Mouse (Mus musculus) forebrain, embryonic 15.5 days (tissue): ENCODE measurements around the gene Tmem128. TPM values are rescaled to one million over a fixed set of nuclear protein-coding genes. Genes with fewer than 3 reads are reported as not detected.

Experiments used
- ATAC-seq: fragments of 200-750 bp; cut with Nextera tagmentation; replicated peaks from 2 replicates; pipeline ENCODE4 v1.8.0; 2017; ENCODE audit warnings: mild to moderate bottlenecking, moderate TSS enrichment, moderate library complexity
- H3K27ac ChIP-seq: fragments of 300-500 bp; sonication (generic); replicated peaks from 2 replicates; pipeline ENCODE4 v1.5.1; 2015; ENCODE audit warnings: mild to moderate bottlenecking, inconsistent platforms
- H3K27me3 ChIP-seq: fragments of 300-500 bp; sonication (generic); 2 replicates; pipeline ENCODE4 v1.6.1; 2015; ENCODE audit warnings: inconsistent platforms
- H3K36me3 ChIP-seq: fragments of 300-500 bp; sonication (generic); 2 replicates; pipeline ENCODE4 v1.6.1; 2015; ENCODE audit warnings: mild to moderate bottlenecking, inconsistent platforms
- H3K4me1 ChIP-seq: fragments of 300-500 bp; sonication (generic); 2 replicates; pipeline ENCODE4 v1.6.1; 2015; ENCODE audit warnings: inconsistent platforms
- H3K4me2 ChIP-seq: fragments of 300-500 bp; sonication (generic); replicated peaks from 2 replicates; pipeline ENCODE4 v1.6.1; 2015; ENCODE audit warnings: mild to moderate bottlenecking, inconsistent platforms
- H3K4me3 ChIP-seq: fragments of 300-500 bp; sonication (generic); 2 replicates; pipeline ENCODE4 v1.5.1; 2015; ENCODE audit warnings: mild to moderate bottlenecking, inconsistent platforms
- H3K9ac ChIP-seq: fragments of 300-500 bp; sonication (generic); replicated peaks from 2 replicates; pipeline ENCODE4 v1.6.1; 2015; ENCODE audit warnings: mild to moderate bottlenecking, inconsistent platforms
- H3K9me3 ChIP-seq: fragments of 300-500 bp; sonication (generic); 2 replicates; pipeline ENCODE4 v1.6.1; 2016; ENCODE audit warnings: inconsistent platforms
- WGBS: fragments of 180-500 bp; shearing (Covaris S2); methylation state at CpG from one replicate; pipeline ENCODE4 v1.1.7; 2015; ENCODE audit warnings: mixed read lengths; 5-methylcytosine and 5-hydroxymethylcytosine counted together
- polyA plus RNA-seq: library from polyadenylated mRNA; unstranded; fragments of >200 nt; fragmentation: Nextera tagmentation; extraction: Ambion mirVana; gene quantifications from 2 replicates; pipeline ENCODE4 v1.2.1, GENCODE M21; 2015

Gene Tmem128
- polyA plus RNA-seq, 1 experiment from 2014 or later = 95.0 TPM

DNA sequence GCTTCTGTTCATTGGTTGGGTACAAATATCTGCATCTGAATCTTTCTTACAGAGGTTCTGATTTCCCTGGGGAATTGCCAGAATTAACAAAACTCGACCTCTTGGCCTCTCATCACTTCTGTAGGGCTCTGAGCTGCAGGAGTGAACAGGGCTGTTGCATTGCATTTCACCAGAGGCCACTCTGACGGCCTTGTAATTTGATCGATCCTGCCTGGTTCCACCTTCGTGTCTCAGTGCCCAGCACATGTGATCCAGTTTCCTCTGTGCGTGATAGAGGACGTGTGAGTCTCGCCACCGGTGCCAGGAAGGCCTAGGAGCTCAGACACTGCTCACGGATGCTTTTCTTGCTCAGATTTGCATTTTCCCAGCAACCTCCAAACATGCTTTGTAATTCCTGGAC, 25.7 kb downstream of the Tmem128 start:
- Histone ChIP-seq H3K9me3 (no peaks in the 10 kb centered on the region), H3K4me2 (no peak overlapping the region)
- WGBS = 81% methylated on average over 9 of the region's 9 CpGs

GRCm38 (mm10) chr5:38288476-38288875, 28.5 kb downstream of the Tmem128 start:
- no peaks in the 10 kb centered on the region for H3K9me3 ChIP-seq
- no peaks in the 10 kb centered on the region for H3K4me1 ChIP-seq
- no peak overlapping the region for H3K9ac ChIP-seq
- ATAC-seq = no peak
- H3K4me2 ChIP-seq = no peak overlapping the region
- no peak overlapping the region for H3K27ac ChIP-seq
- H3K36me3 ChIP-seq = no peaks in the 10 kb centered on the region
- WGBS = 94% methylated on average over 3 of the region's 3 CpGs
- no peak overlapping the region for H3K4me3 ChIP-seq
- no peaks in the 10 kb centered on the region for H3K27me3 ChIP-seq

More for the DNA sequence above, 25.7 kb downstream of the Tmem128 start:
- no peak for ATAC-seq
- Histone ChIP-seq H3K27ac (no peak overlapping the region), H3K4me1 (no peaks in the 10 kb centered on the region), H3K27me3 (0 out of 2 replicates have a peak, but pooled peaks cover under 1% of the 10 kb centered on the region), H3K36me3 (no peaks in the 10 kb centered on the region), H3K4me3 (no peak overlapping the region), H3K9ac (no peak overlapping the region)

DNA sequence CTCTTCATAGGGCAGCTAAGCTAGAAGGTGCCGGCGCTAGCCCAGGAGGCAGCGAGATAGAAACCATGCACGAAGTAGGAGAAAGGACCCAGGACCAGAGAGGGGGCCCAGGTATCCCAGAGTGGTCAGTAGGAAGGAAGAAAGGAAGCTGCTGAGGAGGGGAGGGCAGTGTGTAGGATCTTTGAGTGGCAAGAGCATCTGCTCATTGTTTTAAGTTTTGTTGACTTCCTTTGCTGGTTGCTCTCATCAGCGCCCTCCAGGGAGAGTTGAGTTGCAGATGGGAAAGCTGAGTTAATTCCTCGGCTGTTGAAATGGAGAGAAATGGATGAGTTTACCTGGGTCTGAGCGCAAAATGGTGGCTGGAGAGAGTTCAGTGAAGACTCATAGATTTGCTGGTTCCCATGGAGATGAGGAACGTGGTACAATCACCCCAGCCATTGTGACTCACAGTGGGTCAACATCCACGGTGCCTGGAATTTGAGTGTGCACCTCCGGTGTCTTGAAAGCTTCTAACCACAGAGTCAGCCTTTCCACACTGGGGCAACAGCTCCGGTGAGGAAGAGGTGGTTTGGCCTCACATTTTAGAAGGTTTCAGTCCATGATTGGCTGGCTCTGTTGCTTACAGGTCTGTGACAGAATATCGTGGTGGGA, 41.9 kb downstream of the Tmem128 start:
- no peak for ATAC-seq
- Histone ChIP-seq H3K27ac (no peak overlapping the region), H3K36me3 (no peaks in the 10 kb centered on the region), H3K9me3 (no peaks in the 10 kb centered on the region), H3K4me3 (no peak overlapping the region), H3K4me1 (no peaks in the 10 kb centered on the region), H3K9ac (no peak overlapping the region), H3K4me2 (no peak overlapping the region), H3K27me3 (no peaks in the 10 kb centered on the region; the same call in 1 of the 2 replicates)
- 88% methylated on average over 12 of the region's 12 CpGs for WGBS

- no peak for ATAC-seq
- H3K27ac ChIP-seq = no peak overlapping the region
- H3K4me1 ChIP-seq = no peaks in the 10 kb centered on the region
- H3K9ac ChIP-seq = no peak overlapping the region
- H3K4me2 ChIP-seq = no peak overlapping the region
- H3K9me3 ChIP-seq = no peaks in the 10 kb centered on the region
- H3K4me3 ChIP-seq = no peak overlapping the region
- WGBS = 26% methylated on average over 12 of the region's 12 CpGs
- H3K36me3 ChIP-seq = no peaks in the 10 kb centered on the region
- H3K27me3 ChIP-seq = no peaks in the 10 kb centered on the region; the same call in 1 of the 2 replicates
These were observed 42.7 kb downstream of the Tmem128 start for GRCm38 (mm10) chr5:38302651-38303050.

DNA sequence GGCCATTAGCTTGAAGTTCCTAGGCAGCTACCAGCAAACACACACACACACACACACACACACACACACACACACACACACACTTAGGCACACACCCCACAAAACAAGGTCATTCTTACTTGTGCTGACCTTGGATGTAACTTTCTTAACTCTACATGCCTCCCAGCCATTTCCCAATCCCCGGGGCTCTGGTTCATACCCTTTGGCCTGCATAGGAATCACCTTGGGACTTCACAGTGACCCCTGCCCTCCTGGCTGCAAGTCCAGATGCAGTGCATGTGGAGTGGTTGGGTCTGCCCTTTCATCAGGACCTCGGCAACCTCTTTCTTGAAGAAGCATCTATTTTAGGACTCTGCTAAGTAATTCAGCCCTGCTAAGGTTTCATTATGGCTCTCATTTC, 45.3 kb downstream of the Tmem128 start:
- no peak overlapping the region for H3K4me3 ChIP-seq
- no peak overlapping the region for H3K9ac ChIP-seq
- no peak overlapping the region for H3K27ac ChIP-seq
- H3K4me1 ChIP-seq = no peaks in the 10 kb centered on the region
- ATAC-seq = no peak
- WGBS = 97% methylated on average over 2 of the region's 2 CpGs
- no peak overlapping the region for H3K4me2 ChIP-seq
- H3K27me3 ChIP-seq = peaks cover 8% of the 10 kb centered on the region; the same call in 1 of the 2 replicates
- no peaks in the 10 kb centered on the region for H3K9me3 ChIP-seq
- H3K36me3 ChIP-seq = no peaks in the 10 kb centered on the region

DNA sequence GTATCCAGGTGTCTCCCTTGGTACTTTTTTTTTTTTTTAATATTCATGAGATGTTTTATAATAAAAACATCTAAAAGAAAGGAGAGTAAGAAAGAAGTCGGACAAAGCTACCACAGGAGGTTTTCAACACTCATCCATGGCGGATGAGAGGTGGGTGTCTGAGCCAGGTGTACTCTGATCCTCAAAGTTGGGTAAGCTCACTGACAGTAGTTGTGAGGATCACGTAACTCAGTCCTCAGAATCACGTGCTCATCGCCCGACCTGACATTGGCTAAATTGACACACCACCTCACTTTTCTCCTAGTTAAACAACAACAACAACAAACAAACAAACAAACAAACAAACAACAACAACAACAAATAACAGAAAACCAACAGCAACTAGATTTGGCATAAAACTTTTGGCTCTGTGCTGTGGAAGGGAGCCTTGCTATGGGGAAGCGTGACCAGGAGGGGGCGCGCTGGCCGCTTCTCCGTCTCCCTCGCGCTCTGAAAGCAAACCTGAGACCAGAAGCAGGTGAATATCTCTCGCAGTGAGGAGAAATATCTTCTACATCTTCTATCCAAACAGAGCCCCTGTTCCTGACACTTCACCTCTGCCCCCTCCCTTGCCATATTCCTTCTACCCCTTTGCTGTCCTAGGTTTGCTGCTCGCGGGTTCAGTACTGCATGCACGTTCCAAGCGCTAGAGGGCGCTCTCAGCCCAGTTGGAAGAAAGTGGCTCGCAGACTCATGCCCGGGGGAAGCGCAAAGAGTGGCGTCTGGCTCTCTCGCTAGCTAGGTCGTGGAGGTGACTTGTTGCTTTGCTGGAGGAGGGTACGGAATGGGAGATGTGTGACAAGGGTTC, 47.5 kb downstream of the Tmem128 start:
- 11% methylated on average over 26 of the region's 26 CpGs for WGBS
- no peaks in the 10 kb centered on the region for H3K4me1 ChIP-seq
- H3K27ac ChIP-seq = no peak overlapping the region
- H3K9ac ChIP-seq = no peak overlapping the region
- ATAC-seq = peak; percentile 91
- peak overlapping the region; percentile 62 for H3K4me2 ChIP-seq
- peak overlapping the region; percentile 41 for H3K4me3 ChIP-seq
- no peaks in the 10 kb centered on the region for H3K9me3 ChIP-seq
- H3K27me3 ChIP-seq = peaks cover 8% of the 10 kb centered on the region; the same call in 1 of the 2 replicates
- H3K36me3 ChIP-seq = no peaks in the 10 kb centered on the region

DNA sequence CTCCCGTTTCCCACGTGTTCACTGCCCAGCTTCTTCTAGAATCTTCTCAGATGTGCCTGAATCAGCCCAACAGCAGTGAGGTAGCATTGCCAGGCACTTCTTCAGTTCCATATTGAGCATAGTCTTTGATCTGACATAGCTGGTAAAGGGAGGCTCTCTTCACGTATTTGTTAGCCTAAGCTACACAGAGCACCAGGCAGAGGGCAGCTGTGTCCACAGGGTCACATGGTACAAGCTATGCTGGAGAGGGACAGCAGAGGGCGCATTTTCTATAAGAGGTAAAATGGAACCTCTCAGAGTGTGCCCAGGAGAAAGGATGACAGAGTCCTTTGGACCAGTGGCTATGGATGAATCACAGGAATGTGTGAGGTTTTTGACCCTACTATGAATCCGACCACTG, 48.9 kb downstream of the Tmem128 start:
- Histone ChIP-seq H3K4me1 (no peaks in the 10 kb centered on the region), H3K9ac (no peak overlapping the region), H3K4me2 (no peak overlapping the region), H3K36me3 (no peaks in the 10 kb centered on the region), H3K27ac (no peak overlapping the region), H3K27me3 (peaks cover 8% of the 10 kb centered on the region; the same call in 1 of the 2 replicates), H3K9me3 (no peaks in the 10 kb centered on the region), H3K4me3 (no peak overlapping the region)
- 57% methylated on average over 5 of the region's 5 CpGs for WGBS
- ATAC-seq = no peak

- whole genome bisulfite sequencing = 71% methylated on average over 3 of the region's 3 CpGs
- no peak for ATAC-seq
- no peak overlapping the region for H3K9ac ChIP-seq
- no peak overlapping the region for H3K4me3 ChIP-seq
- H3K27ac ChIP-seq = no peak overlapping the region
- H3K4me1 ChIP-seq = no peaks in the 10 kb centered on the region
- no peaks in the 10 kb centered on the region for H3K36me3 ChIP-seq
- no peaks in the 10 kb centered on the region for H3K9me3 ChIP-seq
- peaks cover 8% of the 10 kb centered on the region; the same call in 1 of the 2 replicates for H3K27me3 ChIP-seq
- no peak overlapping the region for H3K4me2 ChIP-seq
These were observed 49.8 kb downstream of the Tmem128 start for GRCm38 (mm10) chr5:38309795-38310194.

Other genes with a start within 250 kb of the Tmem128 start
- gene Stx18, start 221.4 kb upstream of the Tmem128 start, polyA plus RNA-seq = 36.6 and 37.2 TPM in 2 replicates
- gene Nsg1, start 100.3 kb upstream of the Tmem128 start, polyA plus RNA-seq = 1,162 and 1,219 TPM in 2 replicates
- 25.7 and 26.4 TPM in 2 replicates for gene Zbtb49, start 39.7 kb upstream of the Tmem128 start, polyA plus RNA-seq
- gene Lyar, start 39.7 kb upstream of the Tmem128 start, polyA plus RNA-seq = 53.7 and 58.0 TPM in 2 replicates
- gene Otop1, start 15.8 kb downstream of the Tmem128 start, polyA plus RNA-seq = not detected in 2 replicates
- 0.33 and 0.34 TPM in 2 replicates for gene Drd5, start 59.2 kb downstream of the Tmem128 start, polyA plus RNA-seq
- gene Slc2a9, start 243.0 kb downstream of the Tmem128 start, polyA plus RNA-seq = 0.15 and 0.49 TPM in 2 replicates